Mouse (Mus musculus): ENCODE results near the gene Rarres2. TPM values are rescaled to one million over a fixed set of nuclear protein-coding genes. Genes with fewer than 3 reads are reported as not detected.

The Rarres2 gene
- polyA plus RNA-seq, 1 experiment from 2014 or later, result 44.2 TPM

DNA sequence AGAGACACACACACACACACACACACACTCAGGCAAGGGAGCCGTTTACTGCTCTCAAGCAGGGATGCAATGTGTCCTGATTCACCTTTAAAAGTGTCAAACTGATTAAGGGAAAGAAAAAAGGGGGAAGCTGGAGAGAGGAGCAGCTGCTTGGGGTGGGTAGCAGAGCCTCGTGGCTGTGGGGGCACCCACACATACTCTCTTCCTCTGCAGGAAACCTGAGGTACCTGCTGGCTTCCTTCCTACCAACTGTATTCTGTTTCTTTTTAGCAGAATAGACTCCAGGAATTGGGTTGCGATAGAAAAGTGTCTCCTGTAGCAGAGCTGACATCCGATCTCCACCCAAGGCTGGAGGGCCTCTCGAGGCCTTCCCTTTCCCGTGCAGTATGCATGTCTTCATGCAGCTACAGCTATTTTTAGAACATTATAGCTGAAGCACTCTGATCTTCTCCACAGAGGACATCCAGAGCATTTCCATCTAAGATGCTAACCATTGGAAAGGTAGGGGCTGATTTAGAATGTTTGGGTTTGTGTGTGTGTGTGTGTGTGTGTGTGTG is 16.7 kb upstream of the Rarres2 start, which contains the start of gene Gm45021:
Gm45021 (plus strand) TSS at position 417 of the 557 bp plus-strand sequence.
- Histone ChIP-seq H3K27ac (ENCODE audit: low read depth, low read length) (peak within 1 kb of the TSS; percentile 30; the same call in 1 of the 2 replicates), H3K9ac (ENCODE audit: low read depth, low read length) (no peak within 1 kb of the TSS), H3K4me3 (ENCODE audit: low read length) (no peak within 1 kb of the TSS), H3K4me1 (ENCODE audit: control insufficient read depth, insufficient read depth, low read length) (0 out of 2 replicates have a peak, but pooled peaks cover 4% of the 10 kb centered on the region), H3K27me3 (ENCODE audit: control insufficient read depth, insufficient read depth, low read length) (no peaks in the 10 kb centered on the region), H3K9me3 (ENCODE audit: control insufficient read depth, low read length) (no peaks in the 10 kb centered on the region), H3K4me2 (replicated peaks; ENCODE audit: low read depth, low read length) (no peak within 1 kb of the TSS), H3K36me3 (ENCODE audit: control insufficient read depth, insufficient read depth, low read length) (no peaks in the 10 kb centered on the region)
- WGBS, result 10% methylated on average over 6 of the region's 6 CpGs
- ATAC-seq (ENCODE audit: low FRiP score, low TSS enrichment), result no peak

DNA sequence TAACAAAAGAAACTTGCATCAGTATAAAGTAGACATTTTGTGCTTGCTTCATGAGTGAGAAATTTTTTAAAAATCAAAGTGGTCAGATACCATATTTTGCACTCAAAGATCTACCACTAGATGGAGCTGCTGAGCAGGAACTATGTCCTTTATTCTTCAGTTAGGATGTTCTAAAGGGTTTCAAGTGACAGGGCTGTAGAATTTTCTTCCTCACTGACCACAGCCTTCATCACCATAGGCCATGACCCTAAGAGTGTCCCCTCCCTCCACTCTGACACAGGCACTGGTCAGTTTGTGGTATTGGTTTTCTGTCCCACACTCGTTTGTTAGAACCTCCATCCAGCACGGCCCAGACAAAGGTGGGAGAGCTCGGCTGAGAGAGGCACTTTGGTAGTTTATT is 9.4 kb upstream of the Rarres2 start:
- no peaks in the 10 kb centered on the region for H3K9me3 ChIP-seq (ENCODE audit: control insufficient read depth, low read length)
- no peak; the same call in 1 of the 2 replicates for ATAC-seq (ENCODE audit: low FRiP score, low TSS enrichment)
- no peak overlapping the region for H3K4me3 ChIP-seq (ENCODE audit: low read length)
- peaks cover 18% of the 10 kb centered on the region; the same call in 1 of the 2 replicates for H3K4me1 ChIP-seq (ENCODE audit: control insufficient read depth, insufficient read depth, low read length)
- no peak overlapping the region for H3K9ac ChIP-seq (ENCODE audit: low read depth, low read length)
- WGBS, result 59% methylated on average over 3 of the region's 3 CpGs
- no peaks in the 10 kb centered on the region for H3K36me3 ChIP-seq (ENCODE audit: control insufficient read depth, insufficient read depth, low read length)
- H3K27ac ChIP-seq (ENCODE audit: low read depth, low read length), result no peak overlapping the region
- H3K4me2 ChIP-seq (replicated peaks; ENCODE audit: low read depth, low read length), result no peak overlapping the region
- H3K27me3 ChIP-seq (ENCODE audit: control insufficient read depth, insufficient read depth, low read length), result no peaks in the 10 kb centered on the region

DNA sequence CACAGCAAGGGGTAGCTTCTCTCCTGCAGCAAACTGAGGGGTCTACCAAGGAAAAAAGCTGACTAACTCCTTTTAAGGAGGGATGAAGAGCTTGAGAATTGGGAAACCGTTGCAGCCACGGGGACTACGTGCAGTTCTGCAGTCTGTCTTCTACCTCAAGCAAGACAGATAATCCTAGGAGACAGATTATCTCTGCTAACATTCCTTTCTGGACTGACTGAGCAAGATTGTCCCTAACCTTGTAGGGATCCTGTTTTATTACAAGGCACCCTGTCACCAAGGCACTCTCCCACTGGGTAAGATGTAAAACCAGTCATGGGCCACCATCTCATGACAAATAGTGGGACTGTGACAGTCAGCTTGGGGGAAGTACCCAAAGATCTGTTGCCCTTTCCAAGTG is 8.7 kb upstream of the Rarres2 start:
- Histone ChIP-seq H3K27ac (ENCODE audit: low read depth, low read length) (no peak overlapping the region), H3K36me3 (ENCODE audit: control insufficient read depth, insufficient read depth, low read length) (no peaks in the 10 kb centered on the region), H3K4me3 (ENCODE audit: low read length) (no peak overlapping the region), H3K9me3 (ENCODE audit: control insufficient read depth, low read length) (no peaks in the 10 kb centered on the region), H3K27me3 (ENCODE audit: control insufficient read depth, insufficient read depth, low read length) (no peaks in the 10 kb centered on the region), H3K4me2 (replicated peaks; ENCODE audit: low read depth, low read length) (no peak overlapping the region), H3K9ac (ENCODE audit: low read depth, low read length) (no peak overlapping the region), H3K4me1 (ENCODE audit: control insufficient read depth, insufficient read depth, low read length) (peaks cover 18% of the 10 kb centered on the region; the same call in 1 of the 2 replicates)
- no peak for ATAC-seq (ENCODE audit: low FRiP score, low TSS enrichment)
- WGBS, result 77% methylated on average over 3 of the region's 3 CpGs

DNA sequence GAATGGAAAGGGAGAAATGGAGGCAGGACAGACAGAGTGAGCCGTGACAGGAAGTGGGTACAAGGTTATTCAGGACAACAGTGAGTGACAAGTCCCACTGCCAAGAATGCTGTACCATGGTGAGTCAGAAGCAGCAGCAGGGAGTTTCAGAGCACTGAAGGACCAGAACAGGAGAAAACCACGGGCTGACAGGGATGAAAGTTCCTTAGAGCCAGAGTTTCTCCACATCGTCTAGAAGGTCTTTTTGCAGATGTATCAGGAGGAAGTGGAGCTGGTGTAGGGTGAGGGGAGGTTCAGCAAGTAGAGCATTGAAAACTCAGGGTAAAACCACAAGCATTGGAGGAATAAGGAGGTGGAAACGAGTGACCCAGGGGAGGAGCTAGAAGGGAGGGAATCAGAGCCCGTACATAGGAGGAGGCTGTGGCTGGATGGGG is 6.6 kb upstream of the Rarres2 start:
- H3K36me3 ChIP-seq (ENCODE audit: control insufficient read depth, insufficient read depth, low read length), result no peaks in the 10 kb centered on the region
- peak overlapping the region; percentile 55; the same call in 1 of the 2 replicates for H3K27ac ChIP-seq (ENCODE audit: low read depth, low read length)
- no peaks in the 10 kb centered on the region for H3K27me3 ChIP-seq (ENCODE audit: control insufficient read depth, insufficient read depth, low read length)
- ATAC-seq (ENCODE audit: low FRiP score, low TSS enrichment), result no peak
- no peak overlapping the region for H3K4me3 ChIP-seq (ENCODE audit: low read length)
- H3K9ac ChIP-seq (ENCODE audit: low read depth, low read length), result no peak overlapping the region
- peaks cover 18% of the 10 kb centered on the region; the same call in 1 of the 2 replicates for H3K4me1 ChIP-seq (ENCODE audit: control insufficient read depth, insufficient read depth, low read length)
- no peak overlapping the region for H3K4me2 ChIP-seq (replicated peaks; ENCODE audit: low read depth, low read length)
- 29% methylated on average over 5 of the region's 5 CpGs for WGBS
- no peaks in the 10 kb centered on the region for H3K9me3 ChIP-seq (ENCODE audit: control insufficient read depth, low read length)

DNA sequence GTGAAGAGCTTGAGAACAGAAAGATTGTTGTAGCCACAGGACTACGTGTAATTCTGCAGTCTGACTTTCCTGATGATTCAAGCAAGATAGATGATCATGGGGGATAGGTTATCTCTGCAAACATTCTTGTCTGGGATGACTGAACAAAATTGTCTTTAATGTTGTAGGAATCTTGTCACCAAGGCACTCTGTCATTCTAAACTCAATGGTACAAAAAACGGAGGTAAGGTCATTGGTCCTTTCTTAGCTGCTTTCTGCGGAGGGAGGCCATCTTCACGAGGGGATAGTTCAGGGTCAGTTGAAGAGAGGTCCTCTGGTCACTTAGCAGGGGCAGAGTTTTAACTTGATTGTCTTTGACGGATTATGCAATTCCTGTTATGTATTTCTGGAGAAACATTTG is 6.1 kb upstream of the Rarres2 start:
- no peaks in the 10 kb centered on the region for H3K9me3 ChIP-seq (ENCODE audit: control insufficient read depth, low read length)
- 24% methylated on average over 5 of the region's 5 CpGs for WGBS
- H3K4me3 ChIP-seq (ENCODE audit: low read length), result no peak overlapping the region
- H3K4me1 ChIP-seq (ENCODE audit: control insufficient read depth, insufficient read depth, low read length), result peaks cover 18% of the 10 kb centered on the region; the same call in 1 of the 2 replicates
- no peak overlapping the region for H3K9ac ChIP-seq (ENCODE audit: low read depth, low read length)
- no peak for ATAC-seq (ENCODE audit: low FRiP score, low TSS enrichment)
- no peak overlapping the region for H3K4me2 ChIP-seq (replicated peaks; ENCODE audit: low read depth, low read length)
- H3K36me3 ChIP-seq (ENCODE audit: control insufficient read depth, insufficient read depth, low read length), result no peaks in the 10 kb centered on the region
- H3K27me3 ChIP-seq (ENCODE audit: control insufficient read depth, insufficient read depth, low read length), result no peaks in the 10 kb centered on the region
- H3K27ac ChIP-seq (ENCODE audit: low read depth, low read length), result no peak overlapping the region

DNA sequence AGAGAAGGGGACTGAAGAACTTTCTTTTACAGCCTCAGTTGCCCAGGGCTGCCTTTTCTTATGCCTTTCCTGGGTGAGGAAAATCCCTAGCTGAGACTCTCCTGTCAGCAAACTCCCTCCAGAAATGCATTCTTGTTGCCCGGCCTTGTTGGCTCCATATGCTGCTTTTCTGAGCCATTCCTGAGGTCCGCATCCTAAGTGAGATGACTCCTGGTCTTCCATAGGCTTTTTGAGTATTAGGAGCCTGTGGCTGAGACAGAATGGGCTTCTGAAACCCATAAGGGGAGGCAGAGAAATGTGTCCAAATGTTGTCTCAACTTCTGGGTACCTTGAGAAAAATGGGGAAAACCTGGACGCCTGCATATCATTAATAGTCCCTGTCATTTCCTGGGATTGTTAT is 1.4 kb upstream of the Rarres2 start:
- H3K27ac ChIP-seq (ENCODE audit: low read depth, low read length), result no peak overlapping the region
- no peaks in the 10 kb centered on the region for H3K27me3 ChIP-seq (ENCODE audit: control insufficient read depth, insufficient read depth, low read length)
- ATAC-seq (ENCODE audit: low FRiP score, low TSS enrichment), result no peak
- H3K36me3 ChIP-seq (ENCODE audit: control insufficient read depth, insufficient read depth, low read length), result no peaks in the 10 kb centered on the region
- no peak overlapping the region for H3K9ac ChIP-seq (ENCODE audit: low read depth, low read length)
- no peaks in the 10 kb centered on the region for H3K9me3 ChIP-seq (ENCODE audit: control insufficient read depth, low read length)
- 71% methylated on average over 3 of the region's 3 CpGs for WGBS
- H3K4me2 ChIP-seq (replicated peaks; ENCODE audit: low read depth, low read length), result no peak overlapping the region
- peaks cover 29% of the 10 kb centered on the region for H3K4me1 ChIP-seq (ENCODE audit: control insufficient read depth, insufficient read depth, low read length)
- no peak overlapping the region for H3K4me3 ChIP-seq (ENCODE audit: low read length)

DNA sequence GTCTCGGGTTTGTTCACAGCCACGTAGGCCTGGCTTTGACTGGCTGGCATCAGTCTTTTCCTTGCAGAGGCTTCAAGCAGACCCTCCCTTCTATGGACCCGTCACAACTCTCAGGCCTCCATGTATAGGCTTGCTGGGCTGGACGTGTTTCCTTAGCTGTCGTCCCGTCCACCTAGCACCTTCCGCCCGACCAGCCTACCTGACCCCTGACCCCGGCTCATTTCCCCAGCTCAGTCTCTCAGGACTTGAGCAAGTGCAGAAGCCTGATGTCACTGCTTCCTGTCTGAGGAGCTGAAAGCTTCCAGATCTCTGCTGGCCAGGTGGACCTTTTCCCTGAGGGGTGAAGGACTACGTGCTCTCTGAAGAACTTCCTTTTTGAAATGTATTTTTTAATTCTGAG is 691 bp upstream of the Rarres2 start:
- Histone ChIP-seq H3K9me3 (ENCODE audit: control insufficient read depth, low read length) (no peaks in the 10 kb centered on the region), H3K4me3 (ENCODE audit: low read length) (no peak overlapping the region), H3K9ac (ENCODE audit: low read depth, low read length) (no peak overlapping the region), H3K4me2 (replicated peaks; ENCODE audit: low read depth, low read length) (no peak overlapping the region), H3K27me3 (ENCODE audit: control insufficient read depth, insufficient read depth, low read length) (no peaks in the 10 kb centered on the region), H3K36me3 (ENCODE audit: control insufficient read depth, insufficient read depth, low read length) (no peaks in the 10 kb centered on the region), H3K4me1 (ENCODE audit: control insufficient read depth, insufficient read depth, low read length) (peaks cover 30% of the 10 kb centered on the region), H3K27ac (ENCODE audit: low read depth, low read length) (no peak overlapping the region; the same call in 1 of the 2 replicates)
- ATAC-seq (ENCODE audit: low FRiP score, low TSS enrichment), result peak; percentile 15; the same call in 1 of the 2 replicates
- 26% methylated on average over 10 of the region's 10 CpGs for WGBS

DNA sequence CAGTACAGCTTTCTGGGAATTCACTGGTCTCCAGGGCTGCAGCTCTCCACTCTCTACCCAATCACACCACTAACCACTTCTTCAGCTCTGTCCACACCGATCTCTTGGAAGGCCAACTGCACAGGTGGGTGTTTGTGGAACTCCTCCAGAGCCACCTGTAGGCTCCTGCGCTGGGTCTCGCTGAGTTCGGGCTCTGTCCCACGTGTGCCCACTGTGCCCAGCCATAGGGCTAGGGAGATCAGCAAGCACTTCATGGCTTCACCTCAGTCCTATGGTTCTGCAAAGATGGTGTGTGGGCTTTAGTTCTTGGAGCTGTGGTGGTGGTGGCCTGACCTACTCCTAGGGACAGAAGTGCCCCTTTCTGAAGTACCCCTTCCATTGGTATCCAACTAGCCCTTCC is 575 bp downstream of the Rarres2 start:
- Histone ChIP-seq H3K4me1 (ENCODE audit: control insufficient read depth, insufficient read depth, low read length) (peaks cover 24% of the 10 kb centered on the region; the same call in 1 of the 2 replicates), H3K27me3 (ENCODE audit: control insufficient read depth, insufficient read depth, low read length) (no peaks in the 10 kb centered on the region), H3K9me3 (ENCODE audit: control insufficient read depth, low read length) (no peaks in the 10 kb centered on the region), H3K27ac (ENCODE audit: low read depth, low read length) (peak overlapping the region; percentile 73; the same call in 1 of the 2 replicates), H3K9ac (ENCODE audit: low read depth, low read length) (peak overlapping the region; percentile 28; the same call in 1 of the 2 replicates), H3K4me3 (ENCODE audit: low read length) (peak overlapping the region; percentile 11; the same call in 1 of the 2 replicates), H3K36me3 (ENCODE audit: control insufficient read depth, insufficient read depth, low read length) (no peaks in the 10 kb centered on the region), H3K4me2 (replicated peaks; ENCODE audit: low read depth, low read length) (peak overlapping the region; percentile 35)
- 92% methylated on average over 5 of the region's 5 CpGs for WGBS
- ATAC-seq (ENCODE audit: low FRiP score, low TSS enrichment), result no peak

DNA sequence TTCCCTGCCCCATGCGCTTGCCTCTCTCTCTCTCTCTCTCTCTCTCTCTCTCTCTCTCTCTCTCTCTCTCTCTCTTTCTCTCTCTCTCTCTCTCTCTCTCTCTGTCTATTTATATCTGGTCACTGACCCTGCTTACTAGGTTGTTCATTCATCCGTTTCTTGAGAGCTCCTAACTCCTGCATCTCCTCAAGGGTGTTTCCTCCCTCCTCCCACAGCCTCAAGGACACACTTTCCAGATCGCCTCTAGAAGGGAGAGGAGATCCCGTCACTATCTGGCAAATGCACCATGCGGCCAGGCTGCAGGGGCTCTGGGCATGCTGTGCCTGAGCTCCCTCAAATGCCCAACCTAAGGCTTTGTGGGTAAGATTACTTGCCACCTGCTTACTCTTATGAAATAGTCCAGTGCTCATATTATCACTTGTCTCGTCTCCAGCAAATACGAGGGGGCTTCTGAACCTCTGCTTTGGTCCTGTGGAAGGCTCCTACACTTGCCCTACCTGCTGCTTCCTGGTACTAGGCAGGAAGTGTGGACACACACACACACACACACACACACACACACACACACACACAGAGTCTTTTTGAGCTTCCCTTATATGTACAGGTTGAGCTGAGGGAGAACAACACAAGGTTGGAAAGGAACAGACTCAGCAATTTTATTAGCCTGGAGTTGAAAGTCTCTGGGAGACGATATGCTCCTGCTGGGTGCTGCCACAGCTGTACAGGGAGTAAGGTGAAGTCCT is 3.4 kb downstream of the Rarres2 start:
- Histone ChIP-seq H3K36me3 (ENCODE audit: control insufficient read depth, insufficient read depth, low read length) (no peaks in the 10 kb centered on the region), H3K4me2 (replicated peaks; ENCODE audit: low read depth, low read length) (no peak overlapping the region), H3K9ac (ENCODE audit: low read depth, low read length) (no peak overlapping the region), H3K4me1 (ENCODE audit: control insufficient read depth, insufficient read depth, low read length) (peaks cover 30% of the 10 kb centered on the region; the same call in 1 of the 2 replicates), H3K4me3 (ENCODE audit: low read length) (no peak overlapping the region), H3K9me3 (ENCODE audit: control insufficient read depth, low read length) (no peaks in the 10 kb centered on the region), H3K27me3 (ENCODE audit: control insufficient read depth, insufficient read depth, low read length) (no peaks in the 10 kb centered on the region), H3K27ac (ENCODE audit: low read depth, low read length) (peak overlapping the region; percentile 51; the same call in 1 of the 2 replicates)
- WGBS, result 68% methylated on average over 8 of the region's 8 CpGs
- no peak for ATAC-seq (ENCODE audit: low FRiP score, low TSS enrichment)

All from kidney, embryonic 14.5 days (tissue).